Mouse (Mus musculus): Measurements from ENCODE around the gene Vwa5b1.

The Vwa5b1 gene

DNA sequence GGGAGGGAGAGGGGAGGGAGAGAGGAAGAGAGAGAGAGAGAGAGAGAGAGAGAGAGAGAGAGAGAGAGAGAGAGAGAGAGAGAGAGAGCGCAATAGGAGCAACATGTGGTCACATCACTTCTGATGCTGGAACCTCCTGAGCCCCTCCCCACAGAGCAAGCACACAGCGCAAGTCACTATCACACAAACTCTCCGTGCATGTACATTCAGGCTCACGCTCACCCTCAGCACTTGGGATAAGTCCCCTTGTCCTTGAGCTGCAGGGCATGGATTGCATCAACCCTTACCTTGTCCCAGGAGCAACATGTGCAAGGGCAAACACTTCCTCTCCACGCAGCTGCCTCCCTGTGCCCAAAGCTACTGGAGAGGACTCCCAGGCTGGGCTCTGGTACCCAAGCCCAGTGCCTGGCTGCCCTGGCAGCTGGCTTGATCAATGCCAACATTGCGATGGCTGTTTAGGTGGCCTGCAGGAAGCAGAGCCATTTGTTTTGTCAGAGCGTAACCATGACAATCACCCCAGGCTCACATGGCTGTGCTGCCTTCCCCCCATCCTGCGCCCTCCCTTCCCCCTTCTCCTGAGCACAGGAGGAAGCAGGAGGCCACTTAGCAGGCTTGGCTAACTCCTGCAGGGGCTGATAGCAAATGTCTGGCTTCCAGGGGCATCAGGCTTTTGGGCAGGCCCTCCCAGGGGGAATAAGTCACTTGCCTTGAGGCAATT, at the start of gene Vwa5b1:
Vwa5b1 (minus strand) TSS at position 457 of the 718 bp plus-strand sequence.
- no peak for DNase-seq (ENCODE audit: low spot score in 2 of 2)

DNA sequence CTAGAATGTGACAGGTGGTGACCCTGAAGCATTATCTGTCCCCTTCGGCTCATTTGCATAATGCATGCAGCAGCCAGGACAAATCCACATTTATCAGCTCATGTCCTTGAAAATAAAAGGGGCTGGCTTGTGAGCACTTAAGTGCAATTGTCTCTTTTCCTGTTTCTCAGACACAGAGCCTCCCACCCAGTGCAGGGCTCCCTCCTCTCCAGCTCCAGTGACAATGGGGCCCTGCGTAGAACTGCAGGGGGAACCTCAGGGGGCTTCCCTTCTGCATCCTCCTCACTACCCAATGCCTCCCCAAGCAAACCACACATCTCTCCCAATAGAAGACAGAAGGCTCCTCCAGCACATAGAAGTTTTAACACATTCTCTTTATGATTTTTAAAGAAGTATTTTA, 47.1 kb upstream of the Vwa5b1 start:
- DNase-seq (ENCODE audit: low spot score in 2 of 2) = no peak

DNA sequence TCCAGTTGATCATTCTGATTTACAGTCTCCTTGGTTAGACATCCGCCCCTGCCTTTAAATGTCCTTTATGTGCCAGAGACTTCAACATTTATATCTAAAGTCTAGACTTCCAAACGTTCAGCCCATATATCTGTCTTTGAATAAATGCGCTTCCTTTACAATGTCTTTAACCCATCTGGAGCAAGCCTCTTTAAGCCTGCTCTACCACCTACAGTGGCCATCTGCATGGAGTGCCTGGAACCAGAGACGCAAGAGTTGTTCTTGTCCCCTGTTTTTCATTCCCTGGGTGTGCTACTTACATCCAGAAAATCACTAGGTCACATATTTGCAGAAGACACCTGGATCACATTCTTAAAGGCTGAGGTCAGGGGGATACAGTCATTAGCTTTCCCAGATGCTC, 44.4 kb upstream of the Vwa5b1 start:
- no peak for DNase-seq (ENCODE audit: low spot score in 2 of 2)

DNA sequence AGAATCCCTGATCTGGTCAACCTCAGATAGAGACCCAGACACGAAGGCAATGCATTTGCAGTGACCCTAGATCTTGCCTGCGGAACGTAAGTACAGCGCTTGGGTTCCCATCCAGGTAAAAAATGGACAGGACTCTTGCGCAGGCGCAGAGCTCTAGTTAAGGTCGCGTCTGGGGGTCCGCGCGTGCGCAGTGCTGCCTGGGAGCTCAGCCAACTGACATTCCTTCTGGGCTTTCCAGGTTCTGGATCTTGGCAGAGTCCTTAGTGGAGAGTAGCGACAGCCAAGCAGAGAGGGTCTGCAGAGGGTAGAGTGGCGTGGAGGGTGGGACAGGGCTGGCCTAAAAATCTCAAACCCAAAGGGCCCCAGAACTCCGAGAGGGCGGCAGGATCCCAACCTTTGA, 41.9 kb upstream of the Vwa5b1 start:
- peak in 1 of 2 experiments; percentile 72 for DNase-seq (ENCODE audit: low spot score in 2 of 2)

DNA sequence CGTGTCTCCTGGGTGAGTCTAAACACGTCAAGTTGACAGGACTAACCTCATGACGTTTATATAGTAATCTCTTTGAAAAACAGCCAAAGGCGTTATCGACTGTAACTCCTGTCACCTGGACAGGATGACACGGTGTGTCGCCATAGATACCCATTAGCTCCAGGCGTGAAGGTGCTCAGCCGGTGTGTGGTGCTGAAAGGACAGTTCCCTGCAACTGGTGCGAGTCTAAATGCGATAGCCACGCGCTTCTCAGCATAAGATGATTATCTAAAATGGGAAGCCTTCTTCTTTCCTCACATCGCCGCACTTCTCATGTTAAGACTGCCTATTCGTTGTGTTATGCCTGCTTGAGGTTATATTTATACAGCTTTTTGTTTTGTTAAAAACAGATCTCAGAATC, 40.8 kb upstream of the Vwa5b1 start:
- DNase-seq (ENCODE audit: low spot score in 2 of 2) = no peak

DNA sequence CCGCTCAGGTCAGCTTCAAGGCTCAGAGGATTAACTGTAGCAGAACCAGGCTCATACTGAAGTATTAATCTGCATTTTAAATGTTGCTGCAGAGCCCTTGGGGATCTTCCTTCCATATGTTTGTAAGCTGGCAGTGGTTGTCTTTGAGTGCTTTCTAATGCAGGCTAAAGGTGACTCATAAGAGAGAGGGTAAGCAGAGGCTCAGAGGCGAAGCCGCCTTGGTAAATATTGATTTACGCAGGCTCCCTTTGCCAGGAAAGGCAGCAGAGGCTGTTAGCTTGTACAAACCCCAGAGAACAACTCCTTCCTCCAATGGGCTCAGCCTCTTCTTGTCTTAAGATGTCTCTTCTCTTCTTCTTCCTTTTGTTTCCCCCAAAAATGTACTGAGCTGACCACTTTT, 36.5 kb upstream of the Vwa5b1 start:
- no peak for DNase-seq (ENCODE audit: low spot score in 2 of 2)

DNA sequence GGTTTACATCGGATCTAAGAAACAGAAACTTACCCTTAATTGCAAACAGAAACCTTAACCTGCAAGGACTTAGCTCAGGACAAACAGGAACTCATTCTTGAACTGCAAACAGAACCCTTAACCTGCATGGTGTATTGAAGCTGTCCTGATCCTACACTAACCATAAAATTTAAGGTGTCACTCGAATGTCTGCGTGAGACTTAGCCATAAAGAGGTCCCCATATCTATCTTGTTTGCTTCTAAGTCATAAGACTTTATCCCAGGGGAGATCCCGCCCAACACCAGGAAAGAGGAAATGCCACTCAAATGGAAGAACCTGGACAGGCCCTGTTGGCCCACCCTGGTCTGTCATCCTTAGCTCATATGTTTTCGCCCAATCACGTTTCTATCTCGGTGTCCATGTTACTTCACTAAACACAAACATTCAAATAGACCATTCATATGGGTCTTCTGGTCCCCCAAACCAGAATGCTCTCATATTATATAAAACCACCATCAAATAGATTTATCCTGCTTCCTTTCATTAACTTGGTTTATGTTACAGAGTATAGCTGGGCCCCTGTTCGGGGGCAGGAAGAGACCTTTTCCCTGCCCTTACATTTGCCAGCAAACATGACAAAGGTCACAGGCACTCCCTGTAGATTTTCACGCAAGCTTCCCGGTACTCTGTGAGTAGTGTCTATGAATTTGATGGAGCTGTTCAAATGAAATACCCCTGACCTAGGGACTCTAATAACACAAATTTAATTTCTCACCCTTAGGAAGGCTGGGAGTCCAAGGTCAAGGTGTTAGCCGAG, 34.6 kb upstream of the Vwa5b1 start:
- no peak for DNase-seq (ENCODE audit: low spot score in 2 of 2)

DNA sequence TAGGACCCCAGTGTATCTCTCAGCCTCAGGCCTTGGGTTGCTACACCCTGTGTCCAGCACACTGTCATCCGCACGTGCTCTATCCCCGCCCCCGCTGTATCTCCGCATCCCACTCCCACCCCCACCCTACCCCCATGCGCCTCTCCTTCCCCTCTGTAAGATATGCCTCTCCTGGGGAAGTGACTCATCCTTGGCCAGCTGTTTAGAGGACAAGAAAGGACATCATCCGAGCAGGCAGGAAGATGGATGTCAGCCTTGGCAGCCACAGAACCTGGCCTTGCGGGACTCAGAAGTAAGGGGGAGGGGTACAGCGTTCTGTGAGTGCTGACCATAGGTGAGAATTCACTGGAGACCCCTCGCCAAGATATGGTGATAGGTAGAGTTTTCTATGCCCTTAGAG, 30.8 kb upstream of the Vwa5b1 start:
- no peak for DNase-seq (ENCODE audit: low spot score in 2 of 2)

DNA sequence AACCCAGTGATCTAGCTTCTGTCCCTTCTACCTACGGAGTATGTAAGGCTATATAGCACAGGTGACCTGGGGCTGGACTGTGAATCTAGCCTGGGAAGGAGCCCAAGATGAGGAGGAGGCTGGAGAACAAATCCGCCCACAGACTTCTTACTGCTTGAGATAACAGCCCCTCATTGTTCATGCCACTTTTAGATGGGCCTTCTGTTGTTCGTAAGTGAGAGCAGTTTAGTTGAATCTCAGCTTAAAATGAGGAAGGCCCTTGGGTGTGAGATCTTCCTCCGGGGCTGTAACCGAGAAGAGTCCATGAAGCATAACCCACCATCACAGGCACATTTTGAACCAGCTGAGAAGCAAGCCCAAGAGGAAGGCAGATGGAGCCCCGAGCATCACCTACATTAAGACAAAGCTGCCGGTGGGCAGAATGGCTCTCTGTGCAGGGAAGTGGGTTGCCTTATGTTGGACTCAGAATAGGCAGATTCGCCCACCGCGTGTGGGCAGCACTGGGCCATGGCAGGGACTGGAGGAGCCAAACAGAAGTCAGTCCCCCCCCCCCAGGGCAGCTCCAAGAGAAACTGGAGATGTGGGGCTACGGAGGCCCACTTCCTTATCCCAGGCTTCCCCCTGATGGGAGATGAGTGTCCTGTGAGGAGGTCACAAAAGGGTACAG, 24.4 kb upstream of the Vwa5b1 start:
- DNase-seq (ENCODE audit: low spot score in 2 of 2) = peak; percentile 33 to 70

DNA sequence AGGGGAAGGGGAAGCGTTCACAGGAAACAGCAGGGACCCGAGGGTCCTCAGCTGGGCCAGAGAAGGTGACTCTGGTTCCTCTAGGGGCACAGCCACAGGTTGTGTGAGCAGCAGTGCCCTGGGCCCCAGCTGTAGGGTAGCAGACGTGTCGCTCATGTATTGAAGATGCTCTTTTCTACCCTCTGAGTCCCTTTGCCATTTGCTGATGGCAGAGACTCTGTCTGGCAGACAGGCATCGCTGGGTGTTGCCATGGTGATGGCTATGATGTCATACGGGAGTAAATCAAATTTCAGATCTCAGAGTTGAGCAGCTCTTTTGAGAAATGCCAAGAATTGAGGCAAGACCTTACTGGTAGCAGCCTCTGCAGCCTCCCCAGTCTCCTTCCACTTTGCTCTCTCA, 17.4 kb upstream of the Vwa5b1 start:
- DNase-seq (ENCODE audit: low spot score in 2 of 2) = peak in 1 of 2 experiments; percentile 24

DNA sequence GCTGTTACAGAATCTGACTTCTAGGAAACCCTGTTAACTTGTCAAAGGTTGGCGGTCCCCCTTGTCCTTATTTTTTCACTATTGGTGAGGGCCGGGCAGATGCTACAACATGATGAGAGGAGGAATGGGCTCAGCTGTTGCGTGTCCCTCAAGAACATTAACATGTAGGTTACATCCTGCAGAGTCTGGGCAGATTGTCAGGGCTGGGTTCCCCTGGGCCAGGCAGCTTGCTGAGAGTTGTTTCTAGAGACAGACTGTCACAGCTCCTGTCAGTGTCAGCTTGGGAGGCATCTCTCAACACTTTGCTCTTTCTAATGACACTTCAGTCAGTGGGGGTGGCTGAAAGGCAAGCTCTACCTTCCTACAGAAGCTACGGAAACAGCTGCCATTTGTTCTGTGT, 16.2 kb upstream of the Vwa5b1 start:
- no peak for DNase-seq (ENCODE audit: low spot score in 2 of 2)

DNA sequence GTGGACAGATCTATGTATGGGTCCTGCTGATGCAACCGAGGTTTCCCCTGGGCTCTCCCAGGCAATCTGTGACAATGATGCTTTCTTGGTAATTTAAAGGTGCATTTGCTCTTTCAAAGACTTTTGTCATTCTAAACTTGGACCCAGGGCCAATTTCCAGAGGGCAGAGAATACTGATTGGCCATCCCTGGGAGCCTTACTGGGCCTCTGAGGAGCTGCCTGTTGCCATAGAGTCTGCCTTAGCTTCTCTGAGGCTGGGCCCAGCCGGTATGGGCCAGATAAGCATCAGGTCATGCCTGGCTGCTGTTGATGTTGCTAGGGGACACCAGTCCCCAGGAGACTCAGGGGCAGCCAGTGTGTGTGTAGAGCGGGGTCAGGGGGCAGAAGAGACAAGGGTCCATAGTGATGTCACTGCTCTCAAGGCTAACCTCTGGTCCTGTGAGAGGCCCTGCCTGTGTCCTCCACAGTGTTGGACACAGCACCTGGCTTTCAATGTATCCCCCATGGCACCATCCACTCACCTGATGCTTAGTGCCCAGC, 12.5 kb upstream of the Vwa5b1 start:
- DNase-seq (ENCODE audit: low spot score in 2 of 2) = no peak

DNA sequence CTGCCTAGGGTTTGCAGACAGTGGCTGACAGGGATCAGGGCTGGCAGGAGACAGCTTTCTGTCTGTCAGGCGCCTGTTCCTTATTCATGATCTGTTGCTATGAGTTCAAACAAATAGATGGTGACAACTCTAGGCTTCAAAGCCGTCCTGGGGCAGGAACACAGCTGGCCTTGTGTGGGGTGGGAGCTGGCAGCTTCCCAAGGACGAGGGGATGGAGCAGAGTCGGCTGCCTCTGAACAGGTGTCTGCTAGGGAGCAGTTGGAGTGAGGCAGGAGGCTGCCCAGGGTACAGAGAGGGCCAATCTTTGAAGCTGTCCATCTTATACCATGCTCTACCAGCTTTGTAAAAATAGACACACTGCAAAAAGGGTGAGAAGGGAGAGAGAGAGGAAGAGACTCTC, 6.6 kb upstream of the Vwa5b1 start:
- DNase-seq (ENCODE audit: low spot score in 2 of 2) = no peak

DNA sequence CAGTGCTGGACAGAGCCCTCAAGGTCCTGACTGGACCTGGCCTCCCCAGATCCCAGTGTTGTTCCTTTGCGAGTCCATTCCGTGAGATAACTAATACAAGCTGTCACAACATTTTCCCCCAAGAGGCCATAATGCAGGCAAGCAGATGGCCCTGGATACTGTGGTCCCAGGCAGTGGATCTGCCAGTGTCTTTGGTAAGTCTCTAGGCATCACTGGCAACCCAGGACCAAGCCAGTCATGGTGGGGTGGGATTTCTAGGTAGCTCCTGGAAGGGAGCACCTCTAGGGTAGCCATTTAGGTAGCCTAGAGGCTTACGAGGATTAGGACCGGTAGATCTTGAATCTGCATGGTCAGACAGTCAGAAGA, 445 bp upstream of the Vwa5b1 start:
- DNase-seq (ENCODE audit: low spot score in 2 of 2) = no peak

DNA sequence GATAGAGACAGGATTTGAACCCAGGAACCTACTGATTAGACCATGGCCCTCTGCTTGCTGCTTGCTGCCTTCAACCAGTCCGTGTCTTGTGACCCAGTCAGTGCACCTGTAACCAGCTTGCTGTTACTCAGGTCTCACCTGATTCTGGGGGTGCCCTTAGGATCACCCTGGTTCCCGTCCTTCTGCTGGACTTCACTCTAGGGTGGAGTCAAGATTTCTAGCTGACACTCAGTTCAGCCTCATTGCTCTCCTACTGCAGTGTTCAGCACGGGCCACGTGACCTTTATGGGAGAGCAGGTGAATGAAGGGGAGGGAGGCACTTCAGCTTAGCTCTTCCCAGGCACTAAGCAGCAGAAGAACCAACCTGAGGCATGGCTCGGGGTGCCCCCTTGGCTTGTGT, 7.4 kb downstream of the Vwa5b1 start:
- no peak for DNase-seq (ENCODE audit: low spot score in 2 of 2)

DNA sequence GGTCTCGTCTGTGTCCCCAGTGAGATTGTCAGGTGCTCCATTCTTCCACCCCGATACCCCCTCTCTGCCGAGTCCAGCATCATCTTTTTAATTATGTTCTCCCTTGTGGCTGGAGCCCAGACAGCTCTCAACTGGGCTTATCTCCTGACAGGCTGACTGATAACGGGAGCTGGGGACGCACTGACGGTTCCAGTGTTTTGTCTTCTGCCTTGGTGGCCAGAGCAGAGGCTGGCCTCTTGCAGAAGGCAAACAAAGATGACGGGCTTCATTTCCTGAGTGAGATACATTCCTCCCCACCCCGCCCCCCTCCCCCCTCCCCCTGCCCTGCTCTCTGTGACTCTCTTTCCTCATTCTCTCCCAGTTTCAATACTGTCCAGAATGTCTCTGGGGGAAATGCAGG, 21.2 kb downstream of the Vwa5b1 start:
- DNase-seq (ENCODE audit: low spot score in 2 of 2) = no peak

DNA sequence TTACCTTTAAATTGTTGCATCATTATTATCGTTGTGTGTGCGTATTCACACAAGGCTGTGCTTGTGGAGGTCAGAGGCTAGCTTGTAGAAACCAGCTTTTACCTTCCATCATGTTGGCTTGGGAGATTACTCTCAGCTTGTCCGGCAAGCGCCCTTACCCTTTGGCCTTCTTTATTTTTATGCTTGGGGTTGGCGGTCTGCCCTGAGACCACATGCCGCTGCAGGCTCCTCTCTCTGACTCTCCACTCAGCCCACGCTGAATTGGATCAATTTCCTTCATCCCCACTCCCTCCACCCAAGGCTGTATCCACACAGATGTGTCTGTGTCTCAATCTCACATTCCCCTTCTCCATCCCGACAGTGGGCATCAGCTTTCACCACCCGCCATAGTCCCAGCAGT, 33.8 kb downstream of the Vwa5b1 start:
- DNase-seq (ENCODE audit: low spot score in 2 of 2) = no peak

DNA sequence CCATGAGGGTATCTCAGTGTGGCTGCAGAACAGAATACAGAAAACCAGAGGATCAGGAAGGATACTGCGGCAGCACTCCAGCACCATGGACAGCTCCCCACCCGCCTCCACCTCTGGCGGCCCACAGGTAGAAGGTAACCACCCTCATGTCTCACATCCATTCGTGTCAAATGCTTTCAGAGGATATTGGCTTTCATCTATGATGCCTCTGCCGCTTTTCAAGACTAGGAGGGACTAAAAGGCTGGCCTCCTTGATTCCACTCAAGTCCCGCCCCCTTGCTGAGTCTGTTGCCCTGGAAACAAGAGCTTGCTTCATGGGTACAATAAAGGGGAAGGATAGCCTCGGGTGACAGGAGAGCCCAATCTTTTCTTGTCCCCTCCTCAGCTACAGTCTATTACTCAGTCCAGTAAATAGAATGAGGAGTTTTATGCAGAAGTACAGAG, 37.8 kb downstream of the Vwa5b1 start:
- peak in 1 of 2 experiments; percentile 43 for DNase-seq (ENCODE audit: low spot score in 2 of 2)

DNA sequence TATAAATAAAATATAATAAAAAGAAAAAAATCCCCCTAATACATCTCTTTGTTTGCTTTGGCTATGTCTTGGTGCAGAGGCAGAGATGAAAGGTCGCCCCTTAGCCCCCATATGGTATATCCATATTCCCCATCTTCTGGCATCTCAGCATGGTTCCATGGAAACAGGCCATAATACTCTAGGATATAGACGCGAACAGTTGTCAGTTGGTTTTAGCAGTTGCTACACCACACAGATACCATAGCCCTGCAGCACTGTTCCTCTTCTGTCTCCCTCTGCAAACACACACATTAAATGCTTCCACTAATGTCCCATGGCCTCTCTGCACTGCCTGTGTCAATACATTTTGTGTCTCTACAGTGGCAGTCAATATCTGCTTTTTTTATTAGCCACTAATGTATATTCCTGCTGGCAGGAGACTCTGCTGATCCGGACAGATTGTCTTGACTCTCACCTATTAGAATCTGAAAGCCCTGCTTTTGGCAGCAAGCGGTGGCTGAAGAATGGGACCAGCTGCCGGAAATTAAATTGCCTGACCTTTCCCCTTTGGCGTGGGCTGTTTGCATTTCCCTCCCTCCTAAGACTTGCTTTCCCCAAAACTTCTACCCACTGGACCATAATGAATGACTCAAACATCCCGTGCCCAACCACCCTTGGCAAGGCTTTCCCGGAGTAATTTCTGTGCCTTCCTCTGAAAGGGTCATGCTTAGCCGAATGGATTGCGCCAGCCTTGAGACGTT, 39.1 kb downstream of the Vwa5b1 start:
- no peak for DNase-seq (ENCODE audit: low spot score in 2 of 2)

DNA sequence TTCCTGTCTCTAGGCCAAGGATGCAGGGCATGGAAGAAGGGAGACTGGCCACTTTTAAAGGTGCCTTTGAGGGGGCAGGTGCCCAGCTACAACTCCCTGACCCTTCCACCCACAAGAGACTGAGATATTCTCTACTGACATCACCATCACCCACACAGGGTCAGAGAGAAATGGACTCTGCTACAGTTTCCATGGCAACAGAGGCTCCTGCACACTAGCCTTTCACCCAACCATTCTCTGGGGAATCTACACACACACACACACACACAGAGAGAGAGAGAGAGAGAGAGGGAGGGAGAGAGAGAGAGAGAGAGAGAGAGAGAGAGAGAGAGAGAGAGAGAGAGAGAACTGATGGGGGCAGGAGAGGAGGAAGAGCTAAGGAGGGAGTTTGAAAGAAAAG, 50.7 kb downstream of the Vwa5b1 start:
- no peak for DNase-seq (ENCODE audit: low spot score in 2 of 2)

DNA sequence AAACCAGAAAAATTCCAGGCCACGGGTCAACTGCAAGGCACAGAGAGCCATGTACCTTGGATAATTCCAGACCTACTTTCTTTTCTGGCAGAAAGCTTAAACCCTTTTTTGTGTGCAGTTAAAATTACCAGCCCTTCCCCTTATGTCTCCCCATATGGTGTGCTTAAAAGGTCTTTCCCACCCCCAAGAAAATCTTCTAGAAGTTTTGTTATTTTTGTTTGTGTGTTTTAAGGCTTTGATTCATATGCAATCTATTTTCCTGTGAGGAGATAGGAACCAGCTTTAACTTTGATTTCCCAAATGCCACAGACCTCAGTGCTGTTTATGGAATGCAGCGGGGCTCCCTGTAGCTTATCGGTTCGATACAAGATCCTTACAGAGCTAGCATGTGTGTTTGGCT, 53.2 kb downstream of the Vwa5b1 start:
- DNase-seq (ENCODE audit: low spot score in 2 of 2) = peak in 1 of 2 experiments; percentile 35

DNA sequence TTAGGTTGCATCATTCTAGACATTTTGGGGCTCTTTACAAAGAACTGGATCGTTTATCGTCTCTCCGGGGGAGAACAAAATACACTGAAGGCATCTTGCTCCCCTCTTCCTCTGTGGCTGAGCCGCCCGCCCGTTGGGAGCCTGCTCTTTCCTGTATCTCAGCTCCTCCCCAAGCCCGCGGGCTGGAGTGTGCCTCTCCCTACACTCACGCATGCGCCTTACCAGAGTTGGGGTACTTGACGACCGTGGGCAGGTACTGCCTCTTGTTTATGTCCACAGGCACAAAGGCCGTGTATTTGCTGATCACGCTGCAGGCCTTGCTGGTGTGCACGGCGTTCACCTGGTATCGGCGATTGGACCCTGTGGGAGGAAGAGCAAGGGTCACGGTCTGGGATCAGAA, 57.3 kb downstream of the Vwa5b1 start:
- no peak for DNase-seq (ENCODE audit: low spot score in 2 of 2)
